Mouse (Mus musculus): ENCODE data around the gene Mamstr. TPM values are rescaled to one million over a fixed set of nuclear protein-coding genes. Genes with fewer than 3 reads are reported as not detected.
"Not testable (repeated sequence)": the region's sequence is repeated elsewhere in the genome, so short reads cannot be mapped to it uniquely, and the experiment has no call there.

The Mamstr gene
- polyA plus RNA-seq, 1 experiment from 2014 or later, result 1.6 TPM

DNA sequence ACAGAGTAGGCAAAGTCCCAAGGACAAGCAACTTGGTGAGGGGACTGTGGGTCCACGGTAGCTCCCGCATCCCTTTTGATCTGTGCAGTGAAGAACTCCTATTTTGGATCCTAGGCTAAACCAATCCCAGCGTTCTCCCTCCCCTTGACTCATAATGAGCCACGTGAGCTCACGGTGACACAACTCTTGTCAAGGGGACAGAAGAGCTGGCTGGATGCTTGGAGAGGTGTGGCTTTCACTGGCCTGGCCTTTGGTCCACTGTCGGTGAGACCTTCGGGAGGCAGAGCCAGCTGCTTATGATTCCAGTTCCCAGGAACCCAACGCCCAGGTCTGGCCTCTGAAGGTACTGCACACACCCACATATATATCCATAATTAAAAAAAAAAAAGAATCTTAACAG is 9.6 kb downstream of the Mamstr start:
- no peak for DNase-seq (ENCODE audit: low spot score)

DNA sequence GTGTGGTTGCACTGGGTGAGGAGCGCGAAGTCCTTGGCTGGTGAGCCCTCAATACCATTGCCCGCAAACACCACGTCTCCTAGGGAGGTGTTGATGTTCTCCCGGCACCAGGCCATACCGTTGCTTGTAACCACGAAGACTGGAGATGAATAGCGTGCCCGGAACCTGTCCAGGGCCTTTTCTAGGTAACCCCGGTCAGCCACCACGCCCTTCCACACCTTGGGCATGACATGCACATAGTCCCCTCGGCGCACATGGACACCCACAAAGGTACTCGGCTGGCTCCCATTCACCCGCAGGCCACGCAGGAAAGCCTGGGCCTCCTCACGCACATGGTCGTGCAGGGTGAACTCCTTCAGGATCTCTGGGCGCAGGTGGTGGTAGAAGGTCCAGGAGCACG is 10.7 kb downstream of the Mamstr start:
- DNase-seq (ENCODE audit: low spot score), result not testable (repeated sequence)

DNA sequence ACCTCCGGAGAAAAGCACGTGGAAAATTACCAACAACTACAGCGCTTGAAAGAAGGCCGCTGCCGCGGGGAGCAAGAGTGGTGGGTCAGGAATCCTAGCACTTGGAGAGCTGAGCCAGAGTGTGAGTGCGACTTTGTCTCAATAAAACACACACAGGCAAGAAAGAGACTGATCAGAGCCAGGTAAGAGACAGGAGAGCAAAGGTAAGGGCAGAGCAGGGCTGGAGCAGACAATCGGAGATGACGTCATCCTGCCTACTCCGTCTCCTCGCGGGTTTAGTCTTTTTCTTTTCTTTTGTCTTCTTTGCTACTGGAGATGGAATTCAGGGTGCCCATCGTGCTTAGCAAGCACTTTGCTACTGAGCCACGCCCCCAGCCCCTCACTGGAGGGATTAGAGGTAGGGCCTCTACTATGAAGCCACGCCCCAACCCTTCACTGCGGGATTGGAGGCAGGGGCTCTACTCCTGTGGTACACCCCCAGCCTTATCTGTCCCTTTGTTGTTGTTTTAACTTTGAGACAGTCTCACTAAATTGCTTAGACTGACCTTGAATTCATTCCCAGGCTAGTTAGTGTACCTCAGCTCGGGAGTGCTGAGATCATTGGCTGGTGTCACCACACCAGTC is 14.8 kb downstream of the Mamstr start:
- DNase-seq (ENCODE audit: low spot score), result no peak

DNA sequence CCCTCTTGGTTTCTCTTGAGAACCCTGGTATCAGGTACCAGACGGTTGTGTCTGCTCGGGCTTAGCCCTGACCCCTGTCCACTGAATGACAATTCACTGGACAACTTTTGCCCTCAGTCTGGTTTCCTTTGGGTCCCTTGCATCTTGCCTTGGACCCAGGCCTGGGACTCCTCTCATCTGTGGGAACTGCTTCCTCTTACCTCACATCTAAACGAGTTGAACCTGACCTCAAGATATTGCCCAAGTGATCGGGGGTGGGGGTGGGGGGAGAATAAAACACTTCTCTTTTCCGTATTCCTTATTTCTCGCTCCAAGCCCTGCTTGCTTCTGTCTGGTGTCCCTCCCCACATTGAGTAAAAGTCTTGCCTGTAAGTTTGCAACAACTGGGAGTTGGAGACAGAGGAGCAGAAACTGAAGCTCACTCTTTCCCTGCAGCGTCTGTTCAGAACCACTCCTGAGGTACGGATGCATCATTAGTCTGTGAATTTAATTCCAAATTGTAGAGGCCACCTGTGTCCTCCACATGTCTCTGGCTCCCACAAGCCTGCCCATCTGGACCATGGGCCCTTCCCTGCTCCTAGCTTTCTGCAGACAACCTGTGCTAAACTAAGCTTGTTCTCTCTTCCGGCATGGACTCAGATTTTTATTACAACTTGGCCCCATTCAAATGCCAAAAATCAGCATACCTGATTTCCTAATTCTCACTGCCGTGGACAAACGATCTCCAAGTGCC is 21.1 kb downstream of the Mamstr start:
- no peak for DNase-seq (ENCODE audit: low spot score)

DNA sequence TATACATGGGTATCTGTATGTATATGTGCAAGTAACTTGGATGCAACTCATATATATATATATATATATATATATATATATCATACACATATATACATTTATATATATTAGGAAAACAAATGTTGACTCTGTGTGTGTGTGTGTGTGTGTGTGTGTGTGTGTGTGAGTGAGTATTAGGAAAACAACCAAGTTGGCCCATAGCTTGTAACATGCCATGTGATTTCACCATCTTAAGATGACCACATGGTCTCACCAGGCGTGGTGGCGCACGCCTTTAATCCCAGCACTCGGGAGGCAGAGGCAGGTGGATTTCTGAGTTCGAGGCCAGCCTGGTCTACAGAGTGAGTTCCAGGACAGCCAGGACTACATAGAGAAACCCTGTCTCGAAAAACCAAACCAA is 21.9 kb downstream of the Mamstr start:
- DNase-seq (ENCODE audit: low spot score), result not testable (repeated sequence)

DNA sequence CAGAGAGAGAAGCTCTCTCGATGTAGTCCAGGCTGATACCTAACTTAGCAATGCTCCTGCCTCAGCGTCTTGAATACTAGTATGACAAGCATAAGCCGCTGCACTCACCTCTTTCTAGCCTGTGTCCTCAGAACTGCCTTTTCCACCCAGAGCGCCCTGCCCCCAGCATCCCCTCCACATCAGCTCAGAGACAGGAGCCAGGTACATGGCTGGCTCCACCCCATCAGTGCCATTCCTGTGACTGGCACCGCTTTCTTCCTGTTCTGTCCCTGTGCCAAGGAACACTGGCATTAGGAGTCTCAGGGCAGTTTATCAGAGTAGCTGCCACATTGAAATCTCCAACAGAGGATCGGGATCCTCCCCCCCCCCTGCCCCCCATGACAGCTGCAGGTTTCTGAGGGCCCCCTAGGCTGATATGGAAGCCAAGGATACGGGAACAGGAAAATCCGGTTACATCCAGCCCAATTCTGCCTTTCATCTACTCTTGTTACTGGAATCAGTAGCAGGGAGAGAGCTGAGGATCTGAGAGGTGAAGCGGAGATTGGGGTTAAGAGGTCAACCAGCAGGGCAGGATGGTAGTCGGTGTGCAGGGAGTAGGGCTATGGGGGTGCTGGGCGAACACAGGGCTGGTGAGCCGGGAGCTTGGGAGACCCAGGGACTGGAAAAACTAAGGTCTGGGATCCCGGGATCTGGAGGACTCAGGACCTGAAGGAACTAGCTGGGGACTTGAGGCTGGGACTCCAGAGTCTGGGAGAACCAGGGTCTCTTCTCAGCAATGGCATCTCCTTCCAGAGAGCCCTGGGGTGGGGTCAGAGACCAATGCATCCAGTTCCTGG is 25.7 kb downstream of the Mamstr start:
- DNase-seq (ENCODE audit: low spot score), result no peak

DNA sequence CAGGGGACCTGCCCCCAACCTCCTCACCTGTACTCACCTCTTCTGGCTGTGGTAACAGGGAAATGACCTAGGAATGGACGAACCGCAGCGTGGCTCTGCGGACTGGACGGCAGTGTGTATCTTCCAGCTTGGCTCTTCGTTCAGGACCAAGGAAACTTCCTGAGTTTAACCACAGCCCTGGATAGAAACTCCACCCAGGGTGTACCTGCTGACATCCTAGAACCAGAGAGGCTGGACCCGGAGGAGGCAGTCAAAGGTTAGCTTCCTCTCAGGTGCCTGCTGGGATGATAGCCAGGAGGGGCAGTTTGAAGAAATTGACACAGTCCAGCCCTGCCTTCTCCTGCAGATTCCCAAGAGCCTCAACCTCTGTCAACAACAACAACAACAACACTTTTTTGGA is 26.4 kb downstream of the Mamstr start, which contains the start of gene Fut2:
Gene Fut2, minus strand, starts transcription at position 234 of the 400 bp plus-strand sequence.
- DNase-seq (ENCODE audit: low spot score), result no peak

DNA sequence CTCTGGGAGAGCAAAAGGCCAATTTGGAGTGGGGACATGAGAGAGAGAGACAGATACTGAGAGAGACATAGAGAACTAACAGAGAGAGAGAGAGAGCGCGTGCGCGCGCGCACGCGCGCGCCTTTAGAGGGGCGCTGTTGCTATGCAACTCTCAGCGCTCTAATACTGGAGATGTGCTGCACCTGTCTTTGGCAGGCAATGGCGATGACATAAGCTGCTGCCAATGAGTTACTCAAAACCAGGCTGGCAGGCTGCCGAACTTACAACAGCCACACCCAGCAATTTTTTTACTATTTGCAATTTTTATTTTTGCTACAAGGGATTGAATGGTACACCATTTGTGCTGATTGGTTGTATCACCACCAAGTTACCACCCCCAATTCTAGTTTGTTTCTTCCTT is 28.0 kb downstream of the Mamstr start:
- DNase-seq (ENCODE audit: low spot score), result no peak

DNA sequence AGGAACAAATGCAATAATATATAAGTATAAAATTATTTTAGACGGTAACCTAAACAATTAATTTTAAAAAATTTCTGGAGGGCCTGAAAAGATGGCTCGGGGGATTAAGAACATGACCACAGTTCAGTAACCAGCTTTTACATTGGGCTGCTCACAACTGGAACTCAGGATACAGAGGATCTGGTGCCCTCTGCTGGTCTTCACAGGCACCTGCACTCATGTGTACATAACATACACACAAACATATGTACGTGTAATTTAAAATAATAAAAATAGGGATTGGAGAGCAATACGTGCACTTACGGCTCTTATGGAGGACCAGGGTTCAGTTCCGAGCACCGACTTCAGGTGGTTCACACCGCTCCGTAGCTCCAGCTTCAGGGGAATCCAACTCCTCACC is 29.1 kb downstream of the Mamstr start:
- no peak for DNase-seq (ENCODE audit: low spot score)

DNA sequence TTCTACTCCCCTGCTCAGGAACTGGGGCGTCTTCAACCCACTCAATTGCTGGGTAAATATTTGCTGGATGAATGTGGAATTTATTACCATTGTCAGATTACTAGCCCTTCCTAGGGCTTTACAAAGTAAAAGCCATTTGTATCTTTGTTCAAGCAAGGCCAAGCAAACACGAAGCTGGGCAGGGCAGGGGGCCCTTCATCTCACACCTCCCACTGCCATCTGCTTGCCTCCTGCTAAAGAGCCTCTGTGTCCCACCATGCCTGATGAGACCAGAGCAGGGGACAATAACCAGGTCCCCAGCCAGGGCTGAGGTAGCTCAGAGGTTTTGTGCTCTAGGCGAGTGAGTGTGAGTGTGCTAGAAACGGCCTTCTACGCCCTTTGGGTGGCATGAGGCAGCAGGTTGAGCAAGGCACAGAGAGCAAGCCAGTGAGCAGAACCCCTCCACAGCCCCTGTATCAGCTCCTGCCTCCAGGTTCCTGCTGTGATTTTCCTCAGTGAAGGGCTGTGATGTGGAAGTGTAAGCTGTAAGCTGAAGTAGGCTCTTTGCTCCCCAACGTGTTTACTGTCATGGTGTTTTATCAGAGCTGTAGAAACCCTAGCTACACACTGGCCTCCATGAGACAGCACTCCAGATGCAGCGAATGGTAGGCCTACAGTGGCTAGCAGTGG is 38.0 kb downstream of the Mamstr start:
- DNase-seq (ENCODE audit: low spot score), result no peak

DNA sequence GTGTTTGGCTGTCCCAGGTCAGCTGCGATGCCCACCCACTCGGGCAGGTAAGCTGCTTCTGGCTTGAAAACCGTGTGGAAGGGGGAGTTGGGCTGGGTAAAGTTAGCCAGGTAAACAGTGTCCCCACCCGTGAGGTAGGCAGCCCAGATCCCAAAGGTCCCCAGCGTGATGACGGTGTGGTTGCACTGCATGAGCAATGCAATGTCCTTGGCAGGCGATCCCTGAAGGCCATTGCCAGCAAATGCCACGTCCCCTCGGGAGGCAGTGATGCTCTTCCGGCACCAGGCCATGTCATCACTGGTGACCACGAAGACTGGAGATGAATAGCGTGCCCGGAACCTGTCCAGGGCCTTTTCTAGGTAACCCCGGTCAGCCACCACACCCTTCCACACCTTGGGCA is 38.7 kb downstream of the Mamstr start:
- DNase-seq (ENCODE audit: low spot score), result no peak

DNA sequence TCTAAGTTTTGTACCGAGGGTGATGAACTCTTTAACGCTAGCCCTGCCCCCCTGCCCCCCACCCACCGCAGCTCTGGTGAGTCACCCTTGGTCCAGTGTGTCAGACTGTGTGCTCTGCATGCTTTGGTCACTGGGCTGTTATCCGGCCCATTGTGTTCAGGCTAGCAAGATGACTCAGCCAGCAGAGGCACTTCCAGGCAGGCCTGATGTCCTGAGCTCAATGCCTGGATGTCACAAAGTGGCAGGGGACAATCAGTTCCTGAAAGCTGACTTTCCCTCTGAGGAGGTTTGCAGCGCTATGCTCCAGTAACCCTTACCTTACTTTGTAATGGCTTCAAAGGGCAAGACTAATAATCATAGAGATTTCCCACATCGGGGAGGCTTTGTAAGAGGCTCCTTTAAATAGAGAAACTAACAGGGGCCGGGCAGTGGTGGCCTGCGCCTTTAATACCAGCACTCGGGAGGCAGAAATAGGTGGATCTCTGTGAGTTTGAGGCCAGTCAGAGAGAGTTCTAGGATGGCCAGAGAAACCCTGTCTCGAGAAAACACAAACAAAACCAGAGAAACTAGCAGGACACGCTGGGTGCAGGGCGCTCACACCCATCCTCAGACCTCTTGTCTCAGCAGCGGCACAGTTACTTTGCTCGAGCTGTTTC is 40.3 kb downstream of the Mamstr start:
- DNase-seq (ENCODE audit: low spot score), result no peak

DNA sequence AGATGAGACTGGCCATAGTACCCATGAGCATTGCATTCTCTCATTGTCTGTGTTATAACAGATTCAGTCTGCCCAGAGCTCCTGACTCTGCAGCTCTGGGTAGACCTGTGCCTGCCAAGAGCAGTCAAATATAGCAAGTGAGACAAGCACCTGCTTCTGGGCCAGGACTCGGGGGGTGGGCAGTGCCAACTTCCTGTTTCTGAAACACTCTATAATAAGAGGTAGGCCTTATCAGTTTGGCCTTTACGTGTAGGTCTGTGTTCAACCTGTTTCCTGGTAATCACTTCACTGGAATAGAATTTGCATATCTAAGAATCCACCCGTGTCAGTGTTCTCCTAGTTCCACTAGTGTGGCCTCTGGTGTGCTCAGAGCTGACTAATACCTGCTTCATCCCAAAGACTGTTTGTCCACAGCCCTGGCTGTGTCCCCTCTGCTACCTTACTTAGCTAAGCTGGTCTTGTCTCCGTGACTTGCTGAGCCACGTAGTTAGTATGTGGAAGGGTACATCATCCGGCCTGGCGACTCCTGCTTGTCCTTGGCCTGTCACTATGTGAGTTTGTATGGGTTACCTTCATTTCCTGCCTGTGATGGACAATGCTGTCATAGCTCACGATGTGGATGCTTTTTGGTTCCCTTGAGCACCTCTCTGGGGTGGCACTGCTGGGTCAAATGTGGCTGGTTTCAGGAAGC is 41.4 kb downstream of the Mamstr start:
- peak; percentile 40 for DNase-seq (ENCODE audit: low spot score)

DNA sequence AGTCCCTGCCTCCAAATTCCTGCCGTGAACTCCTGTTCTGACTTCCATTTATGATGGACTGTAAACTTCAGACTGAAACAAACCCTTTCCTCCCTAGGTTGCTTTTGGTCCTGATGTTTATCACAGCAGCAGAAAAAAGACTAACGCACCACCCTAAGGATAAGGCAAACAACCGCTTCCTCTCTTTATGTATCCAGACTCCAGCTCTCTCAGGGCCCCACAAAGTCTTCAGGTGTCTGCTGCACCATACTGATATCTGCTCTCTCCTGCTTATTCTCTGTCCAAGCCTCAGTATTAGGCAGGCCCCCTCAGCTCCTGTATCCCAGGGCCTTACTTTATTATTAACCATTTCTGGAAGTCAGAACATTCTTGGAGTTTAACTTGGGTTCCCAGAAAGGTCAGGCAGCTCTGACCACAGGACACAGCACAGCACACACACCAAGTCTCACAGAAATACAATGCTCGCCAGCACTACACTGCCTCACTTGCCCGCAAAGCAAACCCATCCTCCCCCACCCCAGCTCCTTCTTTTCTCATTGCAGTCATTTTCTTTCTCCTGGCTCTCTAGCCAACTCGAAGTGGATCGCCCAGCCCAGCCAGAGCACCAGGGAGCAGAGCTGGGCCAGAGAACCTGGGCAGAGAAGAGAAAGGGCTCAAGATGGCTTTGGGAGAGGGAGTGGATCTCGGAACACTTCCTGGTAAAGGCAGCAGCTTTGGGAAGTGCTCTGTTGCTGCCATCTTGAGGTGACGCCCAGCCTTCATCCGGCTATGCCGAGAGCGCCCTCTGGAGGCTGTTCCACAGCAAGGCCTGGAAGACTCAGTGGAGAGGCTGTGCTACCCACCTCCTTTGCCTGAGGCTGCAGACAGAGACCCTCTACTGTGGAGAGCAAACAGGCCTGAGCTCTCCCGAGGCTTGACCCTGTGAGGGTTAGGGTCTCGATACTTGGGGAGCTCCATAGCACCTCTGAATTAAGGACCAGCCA is 42.7 kb downstream of the Mamstr start:
- peak; percentile 90 for DNase-seq (ENCODE audit: low spot score)

DNA sequence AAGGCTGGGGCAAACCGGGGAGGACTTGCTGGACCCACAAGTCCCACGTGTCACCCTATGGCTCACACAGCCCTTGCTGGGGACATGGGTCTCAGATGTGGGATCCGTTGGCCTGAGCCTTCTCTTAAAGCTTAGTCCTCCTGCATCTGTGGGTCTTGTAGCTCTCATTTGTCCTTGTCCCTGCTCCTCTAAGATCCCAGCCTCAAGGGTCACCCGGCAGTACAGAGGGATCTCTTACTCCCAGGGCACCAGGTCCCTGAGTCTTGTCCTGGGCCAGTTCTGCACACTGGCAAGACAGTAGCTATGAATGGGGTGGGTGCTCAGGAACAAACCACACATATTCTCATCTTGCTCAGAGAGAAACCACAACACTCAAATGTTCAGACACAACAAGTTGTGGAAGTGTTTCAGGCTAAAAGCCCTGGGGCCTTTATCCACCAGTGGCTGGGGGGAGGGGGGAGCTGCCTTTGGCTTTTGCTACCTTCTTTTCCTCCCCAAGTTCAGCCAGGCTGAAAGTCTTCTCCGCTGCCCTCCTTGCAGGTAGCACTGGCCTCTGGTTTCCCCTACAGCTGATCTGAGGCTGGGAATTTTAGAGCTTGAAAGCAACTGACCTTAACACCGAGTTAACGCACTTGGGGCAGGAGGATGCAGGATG is 43.7 kb downstream of the Mamstr start, which contains the start of gene Ntn5:
Gene Ntn5, plus strand, starts transcription at position 627 of the 655 bp plus-strand sequence.
- peak; percentile 14 for DNase-seq (ENCODE audit: low spot score)

DNA sequence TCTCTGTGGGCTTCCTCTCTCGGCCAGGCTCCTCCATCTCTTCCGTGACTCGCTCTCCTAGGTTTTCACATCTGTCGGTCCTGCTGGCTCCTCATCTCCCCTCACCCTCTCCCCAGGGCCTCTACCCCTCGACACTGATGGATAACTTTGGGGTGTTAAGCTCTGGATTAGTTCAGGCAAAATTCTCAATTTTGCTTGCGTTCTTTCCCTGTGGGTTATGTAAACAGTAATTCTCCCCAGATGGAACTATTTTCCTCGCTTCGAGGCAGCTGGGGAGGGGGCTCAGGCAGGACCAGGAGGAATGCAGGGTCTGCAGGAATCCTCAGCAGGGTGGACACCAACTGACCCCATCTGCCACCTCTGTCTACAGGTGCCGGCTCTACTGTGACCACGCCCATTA is 46.0 kb downstream of the Mamstr start:
- DNase-seq (ENCODE audit: low spot score), result no peak

DNA sequence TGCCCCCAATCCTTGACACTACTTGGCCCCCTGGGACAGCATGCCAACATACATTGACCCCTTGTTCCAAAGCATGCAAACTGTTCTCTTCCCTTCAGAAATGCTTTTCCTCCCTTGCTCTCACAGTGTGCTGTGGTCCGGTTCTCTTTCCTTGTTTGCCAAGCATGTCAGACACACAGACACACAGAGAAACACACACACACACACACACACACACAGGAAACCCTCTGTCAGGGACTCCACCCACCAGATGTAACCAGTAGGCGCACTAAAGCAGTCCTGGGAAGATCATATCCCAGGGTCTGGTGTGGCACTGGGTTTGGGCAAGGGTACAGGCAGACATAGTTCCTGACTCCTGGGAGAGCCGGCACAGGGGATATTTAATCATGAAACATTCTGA is 47.1 kb downstream of the Mamstr start:
- no peak for DNase-seq (ENCODE audit: low spot score)

DNA sequence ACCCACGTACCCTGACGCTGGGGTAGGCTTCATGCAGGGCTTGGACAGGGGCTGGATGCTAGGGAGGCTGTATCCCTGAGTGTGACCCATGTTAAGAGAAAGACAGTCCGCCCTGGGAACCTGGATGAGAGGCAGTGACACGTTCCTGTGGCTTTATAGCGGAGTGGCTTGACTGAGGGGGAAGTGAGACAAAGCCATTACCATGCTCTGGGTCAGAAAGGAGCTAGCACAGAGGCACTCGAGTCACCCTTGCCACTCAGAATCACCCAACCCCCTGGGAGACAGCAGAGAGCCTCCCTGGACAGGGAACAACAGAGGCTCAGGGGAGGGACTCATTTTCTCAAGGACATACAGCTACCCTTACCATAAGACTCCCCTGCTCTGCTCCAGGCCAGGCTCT is 49.3 kb downstream of the Mamstr start:
- no peak for DNase-seq (ENCODE audit: low spot score)

DNA sequence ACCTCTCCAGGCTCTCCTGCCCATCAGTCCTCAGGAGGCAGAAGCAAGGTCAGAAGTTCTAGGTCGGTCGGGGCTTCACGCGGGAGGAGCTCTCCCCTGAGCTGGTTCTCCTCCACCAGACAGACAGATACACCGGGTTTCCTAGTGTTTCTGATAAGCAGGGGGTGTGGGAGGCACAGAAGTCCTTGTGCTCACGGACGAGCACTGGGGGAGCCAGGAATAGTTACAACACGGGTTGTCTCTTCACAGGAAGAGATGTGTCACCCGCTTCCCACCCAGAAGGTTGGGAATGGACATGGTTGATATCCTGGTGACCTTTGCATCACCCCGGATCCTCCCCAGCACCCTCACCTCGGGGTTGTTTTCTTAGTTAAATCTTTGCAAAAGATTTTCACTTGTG is 50.0 kb downstream of the Mamstr start:
- DNase-seq (ENCODE audit: low spot score), result no peak

Data from thymus, postnatal 0 days (tissue).